Mouse (Mus musculus): Measurements from ENCODE around the gene Maff.

- TF ChIP-seq TBP (conservative IDR thresholded peaks at IDR 0.05; ENCODE audit: low read depth, low read length) = no peak
- no peak for TF ChIP-seq MAFK (IDR thresholded peaks at IDR 0.05; ENCODE audit: insufficient replicate concordance, low read length)
- TF ChIP-seq ZC3H11A (IDR thresholded peaks at IDR 0.05; ENCODE audit: low read depth, low read length) = no peak
- no peak for TF ChIP-seq KAT2A (IDR thresholded peaks at IDR 0.05; ENCODE audit: insufficient replicate concordance, low read length)
- no peak for TF ChIP-seq RAD21 (IDR thresholded peaks at IDR 0.05; ENCODE audit: low read depth, low read length)
- no peak for TF ChIP-seq ZMIZ1 (IDR thresholded peaks at IDR 0.05; ENCODE audit: low read depth, low read length)
- no peak for TF ChIP-seq MEF2A (IDR thresholded peaks at IDR 0.05; ENCODE audit: borderline replicate concordance, low read depth, low read length)
Observed at GRCm38 (mm10) chr15:79404277-79404676, 57.9 kb downstream of the Maff start.
